Mouse (Mus musculus) thymus, postnatal 36 days (tissue): Measurements from ENCODE around the gene Krtap16-1.

ENCODE experiments used
- DNase-seq, 2 experiments: peaks; one replicate each; pipeline ENCODE4 v3.0.0; 2022; ENCODE audit warnings: mixed read lengths in 2 of 2

Krtap16-1 gene

GRCm38 (mm10) chr11:99948175-99948574 lies 38.2 kb downstream of the Krtap16-1 start, which contains the start of gene Krtap9-5:
TSS of gene Krtap9-5 (plus strand) at chr11:99948475.
- no peak for DNase-seq

GRCm38 (mm10) chr11:99937751-99938264 lies 48.6 kb downstream of the Krtap16-1 start:
- no peak for DNase-seq

GRCm38 (mm10) chr11:99935991-99936390 lies 50.4 kb downstream of the Krtap16-1 start, which contains the start of gene Krtap31-2:
TSS of gene Krtap31-2 (plus strand) at chr11:99936291.
- no peak for DNase-seq
